Mouse (Mus musculus): Measurements from ENCODE around the gene Wfdc5. TPM values are rescaled to one million over a fixed set of nuclear protein-coding genes. Genes with fewer than 3 reads are reported as not detected.
A peak's percentile ranks its signal among the peaks of the same experiment; 100 is the strongest.

Wfdc5 gene
- polyA plus RNA-seq, 1 experiment from 2014 or later, result 0.18 TPM

DNA sequence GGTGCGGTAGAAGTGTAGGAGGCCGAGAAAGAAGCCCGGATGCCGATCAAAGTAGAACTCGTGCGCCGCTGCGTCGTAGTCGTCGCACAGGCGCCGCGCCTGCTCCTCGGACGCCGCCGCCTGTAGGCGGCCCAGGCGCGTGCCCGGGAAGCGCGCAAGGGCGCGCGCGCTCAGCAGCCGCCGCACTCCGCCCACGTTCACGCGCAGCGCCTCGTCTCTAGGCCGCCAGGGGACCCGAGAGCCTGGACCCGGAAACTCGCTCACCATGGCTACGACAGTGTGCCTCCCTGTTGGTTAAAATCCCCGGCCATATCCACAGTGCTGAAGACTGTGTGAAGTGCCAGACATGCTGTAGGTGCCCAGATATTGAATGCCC lies 14.0 kb downstream of the Wfdc5 start:
- Histone ChIP-seq H3K9ac (replicated peaks; ENCODE audit: low read depth) (no peak overlapping the region), H3K4me3 (ENCODE audit: low read depth, low read length) (peak overlapping the region; percentile 10; the same call in 1 of the 2 replicates), H3K4me1 (ENCODE audit: insufficient read depth, low read depth, low read length) (0 out of 2 replicates have a peak, but pooled peaks cover 7% of the 10 kb centered on the region), H3K4me2 (replicated peaks; ENCODE audit: low read depth, low read length) (peak overlapping the region; percentile 36; the same call in 1 of the 2 replicates), H3K9me3 (ENCODE audit: low read length) (no peaks in the 10 kb centered on the region), H3K36me3 (ENCODE audit: insufficient read depth, low read length) (no peaks in the 10 kb centered on the region), H3K27me3 (replicated peaks; ENCODE audit: insufficient read depth, low read length) (peaks cover 43% of the 10 kb centered on the region), H3K27ac (ENCODE audit: low read length) (no peak overlapping the region)
- ATAC-seq (0 out of 2 replicates have a peak, but pooled peaks have one; percentile 9), DNase-seq (ENCODE audit: low spot score) (no peak)
- TF ChIP-seq CTCF (IDR thresholded peaks at IDR 0.05) (no peak), EP300 (IDR thresholded peaks at IDR 0.05) (no peak)
- WGBS, result 9% methylated on average over 40 of the region's 42 CpGs

DNA sequence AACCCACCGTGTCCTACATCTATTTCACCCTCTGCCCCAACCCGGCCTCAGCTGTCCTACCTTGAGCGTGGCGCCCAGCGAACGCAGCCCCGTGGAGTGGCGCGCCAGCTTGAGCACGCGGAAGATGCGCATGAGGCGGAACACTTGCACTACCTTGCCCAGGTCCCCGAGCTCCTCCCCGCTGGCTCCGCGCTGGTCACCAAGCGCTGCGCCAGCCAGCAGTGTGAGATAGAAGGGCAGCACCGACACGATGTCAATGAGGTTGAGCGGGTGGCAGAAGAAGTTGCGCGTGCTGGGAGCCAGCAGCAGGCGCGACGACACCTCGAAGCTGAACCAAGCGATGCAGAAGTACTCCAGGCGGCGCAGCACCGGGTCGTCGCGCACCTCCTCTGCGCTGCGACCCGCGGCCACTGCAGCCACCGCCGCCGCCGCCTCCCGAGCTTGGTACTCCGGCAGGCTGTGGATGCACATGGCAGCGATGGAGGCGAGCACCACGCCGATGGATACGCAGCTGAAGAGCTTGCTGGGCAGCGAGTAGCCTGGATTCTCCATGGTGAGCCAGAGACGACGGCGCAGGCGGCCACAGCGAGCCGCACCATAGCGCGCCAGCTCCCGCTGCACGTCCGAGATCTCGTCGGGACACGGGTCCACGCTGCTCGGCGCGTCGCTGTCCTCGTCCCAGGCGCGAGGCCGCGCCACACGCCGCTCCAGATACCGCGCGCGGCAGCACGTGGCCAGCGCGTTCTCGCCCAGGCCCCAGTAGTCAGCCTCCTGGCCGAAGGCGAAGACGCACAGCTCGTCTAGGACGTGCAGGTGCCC lies 14.6 kb downstream of the Wfdc5 start:
- H3K4me3 ChIP-seq (ENCODE audit: low read depth, low read length), result peak overlapping the region; percentile 10; the same call in 1 of the 2 replicates
- WGBS, result 15% methylated on average over 84 of the region's 90 CpGs
- no peaks in the 10 kb centered on the region for H3K9me3 ChIP-seq (ENCODE audit: low read length)
- DNase-seq (ENCODE audit: low spot score) (no peak), ATAC-seq (0 out of 2 replicates have a peak, but pooled peaks have one; percentile 17)
- peak overlapping the region; percentile 36; the same call in 1 of the 2 replicates for H3K4me2 ChIP-seq (replicated peaks; ENCODE audit: low read depth, low read length)
- no peak for TF ChIP-seq EP300 (IDR thresholded peaks at IDR 0.05)
- no peak for TF ChIP-seq CTCF (IDR thresholded peaks at IDR 0.05)
- H3K9ac ChIP-seq (replicated peaks; ENCODE audit: low read depth), result no peak overlapping the region
- peaks cover 43% of the 10 kb centered on the region for H3K27me3 ChIP-seq (replicated peaks; ENCODE audit: insufficient read depth, low read length)
- no peak overlapping the region for H3K27ac ChIP-seq (ENCODE audit: low read length)
- H3K4me1 ChIP-seq (ENCODE audit: insufficient read depth, low read depth, low read length), result 0 out of 2 replicates have a peak, but pooled peaks cover 7% of the 10 kb centered on the region
- no peaks in the 10 kb centered on the region for H3K36me3 ChIP-seq (ENCODE audit: insufficient read depth, low read length)

DNA sequence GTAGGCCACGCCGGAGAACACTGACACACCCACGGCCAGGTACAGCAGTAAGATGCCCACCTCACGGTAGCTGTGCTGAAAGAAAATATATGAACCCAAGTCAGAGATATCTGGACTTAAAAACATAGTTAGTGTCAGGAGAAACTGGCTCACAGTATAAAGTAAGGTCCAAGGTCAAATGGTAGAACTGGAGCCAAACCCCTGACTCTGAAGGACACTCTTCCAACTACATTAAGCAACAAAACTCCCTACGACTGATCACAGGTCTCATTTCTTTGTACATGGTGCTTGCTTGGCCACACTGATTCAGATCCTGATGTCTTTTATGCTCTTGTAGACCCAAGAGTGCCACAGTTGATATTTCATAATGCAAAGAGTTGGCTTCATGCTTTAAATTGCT lies 17.6 kb downstream of the Wfdc5 start:
- Histone ChIP-seq H3K36me3 (ENCODE audit: insufficient read depth, low read length) (no peaks in the 10 kb centered on the region), H3K4me3 (ENCODE audit: low read depth, low read length) (no peak overlapping the region), H3K9me3 (ENCODE audit: low read length) (no peaks in the 10 kb centered on the region), H3K9ac (replicated peaks; ENCODE audit: low read depth) (no peak overlapping the region), H3K4me2 (replicated peaks; ENCODE audit: low read depth, low read length) (no peak overlapping the region), H3K4me1 (ENCODE audit: insufficient read depth, low read depth, low read length) (0 out of 2 replicates have a peak, but pooled peaks cover 3% of the 10 kb centered on the region), H3K27me3 (replicated peaks; ENCODE audit: insufficient read depth, low read length) (peaks cover 32% of the 10 kb centered on the region), H3K27ac (ENCODE audit: low read length) (no peak overlapping the region)
- TF ChIP-seq CTCF (IDR thresholded peaks at IDR 0.05), result no peak
- no peak for TF ChIP-seq EP300 (IDR thresholded peaks at IDR 0.05)
- ATAC-seq (no peak), DNase-seq (ENCODE audit: low spot score) (no peak)
- WGBS, result 87% methylated on average over 5 of the region's 5 CpGs

DNA sequence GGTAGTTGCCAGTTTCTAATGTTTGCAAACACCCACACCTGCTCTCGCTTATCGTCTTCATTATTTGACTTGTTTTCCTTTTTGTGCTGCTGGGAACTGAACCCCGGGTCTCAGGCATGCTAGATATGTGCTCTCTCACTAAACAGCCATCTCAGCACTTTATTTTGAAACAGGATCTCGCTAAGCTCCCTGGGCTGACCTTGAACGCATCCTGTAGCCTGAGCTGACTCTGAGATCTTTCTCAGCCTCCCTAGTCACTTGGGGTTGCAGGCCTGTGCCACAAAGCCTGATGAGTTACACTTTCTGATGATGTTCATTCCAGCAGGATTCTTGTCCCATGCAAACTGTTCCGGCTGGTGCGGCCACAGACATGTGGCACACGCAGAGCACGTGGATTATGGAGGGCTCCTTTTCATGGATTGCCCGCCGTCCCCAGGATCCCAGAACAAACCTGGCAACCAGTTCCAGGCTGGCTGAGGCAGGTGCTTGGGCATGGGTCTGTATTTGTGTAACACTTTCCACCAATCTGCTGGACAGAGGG lies 21.0 kb downstream of the Wfdc5 start:
- no peaks in the 10 kb centered on the region for H3K36me3 ChIP-seq (ENCODE audit: insufficient read depth, low read length)
- no peaks in the 10 kb centered on the region for H3K9me3 ChIP-seq (ENCODE audit: low read length)
- no peaks in the 10 kb centered on the region for H3K4me1 ChIP-seq (ENCODE audit: insufficient read depth, low read depth, low read length)
- H3K4me3 ChIP-seq (ENCODE audit: low read depth, low read length), result no peak overlapping the region
- H3K27ac ChIP-seq (ENCODE audit: low read length), result no peak overlapping the region
- TF ChIP-seq CTCF (IDR thresholded peaks at IDR 0.05), result no peak
- no peak for TF ChIP-seq EP300 (IDR thresholded peaks at IDR 0.05)
- ATAC-seq (no peak), DNase-seq (ENCODE audit: low spot score) (no peak)
- H3K9ac ChIP-seq (replicated peaks; ENCODE audit: low read depth), result no peak overlapping the region
- H3K4me2 ChIP-seq (replicated peaks; ENCODE audit: low read depth, low read length), result no peak overlapping the region
- no peaks in the 10 kb centered on the region; the same call in 1 of the 2 replicates for H3K27me3 ChIP-seq (replicated peaks; ENCODE audit: insufficient read depth, low read length)
- WGBS, result 67% methylated on average over 11 of the region's 11 CpGs

DNA sequence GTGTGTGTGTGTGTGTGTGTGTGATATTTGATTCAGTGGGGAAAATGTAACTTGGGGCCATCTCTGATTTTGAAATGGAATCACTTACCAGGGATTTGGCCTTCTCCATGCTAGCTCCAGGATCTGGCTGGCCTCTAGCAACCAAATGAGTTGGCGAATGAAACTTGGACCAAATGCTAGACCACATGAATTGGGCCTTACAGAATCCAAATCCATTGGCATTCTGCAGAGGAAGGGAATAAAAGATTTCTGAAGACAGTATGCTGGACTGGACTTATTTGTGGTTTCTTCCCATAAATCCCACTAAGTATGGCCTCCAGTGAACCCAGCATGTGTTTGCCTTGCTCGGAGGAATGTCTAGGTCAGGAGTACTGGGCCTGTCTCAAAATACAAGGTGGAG lies 23.7 kb downstream of the Wfdc5 start:
- Histone ChIP-seq H3K27me3 (replicated peaks; ENCODE audit: insufficient read depth, low read length) (no peaks in the 10 kb centered on the region), H3K4me1 (ENCODE audit: insufficient read depth, low read depth, low read length) (no peaks in the 10 kb centered on the region), H3K36me3 (ENCODE audit: insufficient read depth, low read length) (0 out of 2 replicates have a peak, but pooled peaks cover 4% of the 10 kb centered on the region), H3K4me2 (replicated peaks; ENCODE audit: low read depth, low read length) (no peak overlapping the region), H3K27ac (ENCODE audit: low read length) (no peak overlapping the region), H3K4me3 (ENCODE audit: low read depth, low read length) (no peak overlapping the region), H3K9me3 (ENCODE audit: low read length) (no peaks in the 10 kb centered on the region), H3K9ac (replicated peaks; ENCODE audit: low read depth) (no peak overlapping the region)
- DNase-seq (ENCODE audit: low spot score) (no peak), ATAC-seq (no peak)
- TF ChIP-seq CTCF (IDR thresholded peaks at IDR 0.05) (no peak), EP300 (IDR thresholded peaks at IDR 0.05) (no peak)
- WGBS, result 85% methylated on average over 2 of the region's 2 CpGs

DNA sequence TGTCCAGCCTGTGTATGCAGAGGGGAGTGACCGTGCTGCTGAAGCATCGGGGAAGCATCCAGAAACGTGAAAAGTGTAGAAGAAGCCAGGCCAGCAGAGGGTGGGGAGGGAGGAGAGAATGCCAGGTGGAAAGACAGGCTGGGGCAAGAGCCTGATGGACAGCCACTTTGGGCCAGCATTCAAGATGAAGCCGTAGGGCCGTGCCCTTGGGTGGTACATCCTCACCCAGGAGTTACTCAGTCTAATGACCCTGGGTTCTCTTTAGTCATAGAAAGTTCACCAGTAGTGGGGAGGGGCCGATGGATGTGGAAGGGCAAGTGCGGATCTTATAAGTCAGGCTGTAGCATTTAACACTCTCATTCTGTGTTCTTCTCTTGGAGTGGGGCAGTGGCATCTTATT lies 26.4 kb downstream of the Wfdc5 start:
- Histone ChIP-seq H3K27me3 (replicated peaks; ENCODE audit: insufficient read depth, low read length) (no peaks in the 10 kb centered on the region), H3K9me3 (ENCODE audit: low read length) (no peaks in the 10 kb centered on the region), H3K36me3 (ENCODE audit: insufficient read depth, low read length) (peaks cover 31% of the 10 kb centered on the region), H3K27ac (ENCODE audit: low read length) (no peak overlapping the region), H3K9ac (replicated peaks; ENCODE audit: low read depth) (no peak overlapping the region), H3K4me2 (replicated peaks; ENCODE audit: low read depth, low read length) (no peak overlapping the region), H3K4me1 (ENCODE audit: insufficient read depth, low read depth, low read length) (no peaks in the 10 kb centered on the region), H3K4me3 (ENCODE audit: low read depth, low read length) (no peak overlapping the region)
- WGBS, result 85% methylated on average over 7 of the region's 7 CpGs
- TF ChIP-seq EP300 (IDR thresholded peaks at IDR 0.05), result no peak
- TF ChIP-seq CTCF (IDR thresholded peaks at IDR 0.05), result no peak
- no peak for ATAC-seq
- no peak for DNase-seq (ENCODE audit: low spot score)

All from lung, postnatal 0 days (tissue).